Mouse (Mus musculus) left cerebral cortex, adult 2 months (tissue): ENCODE data around the gene Cnot8. TPM values are rescaled to one million over a fixed set of nuclear protein-coding genes. Genes with fewer than 3 reads are reported as not detected.
A peak's percentile ranks its signal among the peaks of the same experiment; 100 is the strongest.
"Not testable (repeated sequence)": the region's sequence is repeated elsewhere in the genome, so short reads cannot be mapped to it uniquely, and the experiment has no call there.

Experiments used
- DNase-seq, 2 experiments: peaks; one replicate each; pipeline ENCODE4 v3.0.0; 2021 to 2022; ENCODE audit warnings: low spot score in 2 of 2, mixed read lengths in 1 of 2; ENCODE audit errors: extremely low spot score in 1 of 2
- H3K27ac ChIP-seq: fragments of 200-600 bp; 2 replicates; pipeline ENCODE4 v1.8.1; 2022
- H3K4me3 ChIP-seq: fragments of 200-600 bp; 2 replicates; pipeline ENCODE4 v1.8.1; 2022
- CTCF ChIP-seq: fragments of 200-600 bp; IDR thresholded peaks from 2 replicates; pipeline ENCODE4 v1.8.1; 2022; ENCODE audit warnings: antibody characterized with exemption, mild to moderate bottlenecking, moderate library complexity
- intact Hi-C: fragments of 180-260 bp; cut with DNase I; formaldehyde crosslinking; loops from one replicate; pipeline ENCODE4 v1.15.1; 2025
- total RNA-seq, 2 experiments: library from RNA; stranded (reverse); gene quantifications; 2 replicates each; pipeline ENCODE4 v1.2.3; 2021

Cnot8 gene
- total RNA-seq, 2 experiments from 2014 or later = 50.9 to 52.2 TPM

- Histone ChIP-seq H3K27ac (no peak overlapping the region), H3K4me3 (no peak overlapping the region)
- DNase-seq = no peak
- TF ChIP-seq CTCF = no peak
- intact Hi-C loops = no loop called here
Measured at GRCm38 (mm10) chr11:58095561-58095960, 8.4 kb upstream of the Cnot8 start.

DNA sequence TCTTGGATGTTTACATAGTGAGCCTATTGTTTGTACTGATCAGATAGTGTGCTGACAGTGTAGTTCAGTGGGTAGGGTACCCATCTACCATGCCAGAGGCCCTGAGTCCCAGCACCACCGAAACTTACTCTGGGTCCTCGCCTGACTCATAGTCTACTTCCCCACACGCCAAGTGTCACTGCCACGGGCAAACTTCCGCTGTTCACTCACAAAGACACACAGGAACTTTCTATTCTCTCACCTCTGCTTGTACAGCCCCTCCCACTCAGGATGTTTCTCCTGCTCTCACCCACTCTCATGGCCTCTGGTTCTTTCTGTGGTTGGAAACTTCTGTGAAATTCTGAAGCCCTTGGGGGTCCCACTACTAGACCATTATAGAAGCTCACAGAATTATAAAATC lies 7.8 kb upstream of the Cnot8 start:
- no peak for TF ChIP-seq CTCF
- no peak for DNase-seq
- Histone ChIP-seq H3K4me3 (no peak overlapping the region), H3K27ac (no peak overlapping the region)
- intact Hi-C loops = no loop called here

DNA sequence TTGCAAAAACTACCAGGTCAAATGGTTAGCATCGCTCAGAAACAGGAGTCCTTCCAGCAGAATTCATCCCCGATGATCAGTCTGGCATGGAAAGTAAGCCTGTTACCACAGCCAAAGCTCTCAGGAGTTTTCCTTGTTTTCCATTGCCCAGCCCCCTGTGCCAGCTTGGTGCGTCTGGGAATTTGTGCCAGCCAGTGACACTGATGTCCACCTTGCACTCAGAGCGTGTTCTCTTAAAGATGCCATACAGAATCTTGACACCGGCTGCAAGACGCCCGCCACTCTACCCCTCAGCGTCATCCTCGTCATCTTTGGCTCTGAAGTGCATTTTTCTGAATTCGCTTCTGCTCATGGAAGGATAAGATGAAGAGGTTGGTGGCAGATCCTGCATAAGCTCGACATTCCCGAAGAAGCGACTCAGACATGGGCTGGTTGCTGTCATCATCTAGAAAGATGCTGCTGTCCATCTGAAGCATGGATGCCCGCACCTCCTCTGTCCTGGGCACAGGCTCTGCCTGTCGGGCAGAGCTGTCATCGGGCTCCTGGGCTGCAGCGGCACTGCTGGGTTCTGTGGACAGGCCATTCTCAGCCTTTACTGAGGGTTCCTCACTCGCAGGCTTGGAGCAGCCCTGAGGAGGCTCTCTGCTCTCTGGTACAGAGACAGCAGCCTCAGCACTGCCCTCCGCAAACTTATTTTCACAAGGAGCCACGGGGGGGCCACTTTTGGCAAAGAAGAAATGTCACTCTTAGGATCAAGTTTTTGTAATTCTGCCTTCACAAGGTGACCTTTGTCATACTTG lies 6.9 kb upstream of the Cnot8 start:
- no peak for TF ChIP-seq CTCF
- DNase-seq = no peak
- intact Hi-C loops = no loop called here
- H3K27ac ChIP-seq = no peak overlapping the region
- H3K4me3 ChIP-seq = peak overlapping the region; percentile 35

DNA sequence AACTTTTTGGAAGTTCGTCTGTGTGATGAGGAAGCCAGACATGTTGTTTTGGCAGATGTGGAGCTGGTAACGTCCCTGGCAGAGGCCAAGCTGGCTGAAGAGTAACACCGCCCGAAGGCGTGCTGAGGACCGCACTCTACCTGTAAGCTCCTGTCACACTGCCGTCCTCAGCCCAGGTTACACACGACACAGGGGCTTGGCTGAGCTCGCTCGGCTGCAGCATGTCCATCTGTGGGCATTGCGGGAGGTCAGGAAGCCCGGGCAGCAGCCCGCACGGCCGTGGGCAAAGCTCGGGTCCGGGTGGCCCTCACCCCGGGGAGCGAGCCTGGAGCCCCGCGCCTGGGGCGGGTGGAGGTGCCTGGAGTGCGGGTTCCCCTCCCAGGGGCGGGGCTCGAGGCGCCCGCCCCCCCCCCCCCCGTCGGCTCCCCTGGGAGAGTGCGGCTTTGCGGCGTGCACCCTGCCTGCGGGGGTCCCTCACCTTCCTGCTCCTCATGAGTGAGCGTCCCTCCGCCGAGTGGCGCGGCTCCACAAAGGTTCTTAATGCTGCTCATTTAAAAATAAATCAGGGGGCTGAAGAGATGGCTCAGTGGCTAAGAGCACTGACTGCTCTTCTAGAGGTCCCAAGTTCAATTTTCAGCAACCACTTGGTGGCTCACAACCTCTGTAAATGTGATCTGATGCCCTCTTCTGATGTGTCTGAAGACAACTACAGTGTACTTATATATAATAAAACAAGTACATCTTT lies 6.2 kb upstream of the Cnot8 start:
- intact Hi-C loops = loop anchor here (2.0 kb wide), 1 partner anchor 147 kb away; no protein-coding TSS in a partner anchor
- peak overlapping the region; percentile 35 for H3K4me3 ChIP-seq
- no peak for TF ChIP-seq CTCF
- H3K27ac ChIP-seq = no peak overlapping the region
- no peak for DNase-seq

- H3K27ac ChIP-seq, H3K4me3 ChIP-seq, DNase-seq: not testable (repeated sequence)
- peak; percentile 43 for TF ChIP-seq CTCF
- intact Hi-C loops = loop anchor here (2.0 kb wide), 1 partner anchor 148 kb away; no protein-coding TSS in a partner anchor
Measured at GRCm38 (mm10) chr11:58098366-58098720, 5.6 kb upstream of the Cnot8 start.

- TF ChIP-seq CTCF = no peak
- no peak for DNase-seq
- Histone ChIP-seq H3K4me3 (no peak overlapping the region), H3K27ac (no peak overlapping the region)
- intact Hi-C loops = loop anchor here (5.0 to 10.0 kb wide), 3 partner anchors 138 to 295 kb away; partner anchors contain the start of genes Sap30l and Zfp692
Measured at GRCm38 (mm10) chr11:58100006-58100405, 3.9 kb upstream of the Cnot8 start.

- Histone ChIP-seq H3K4me3 (no peak overlapping the region), H3K27ac (no peak overlapping the region)
- TF ChIP-seq CTCF = no peak
- no peak for DNase-seq
- intact Hi-C loops = loop anchor here (5.0 to 10.0 kb wide), 3 partner anchors 139 to 296 kb away; partner anchors contain the start of genes Sap30l and Zfp692
Measured at GRCm38 (mm10) chr11:58101194-58101720, 2.7 kb upstream of the Cnot8 start.

GRCm38 (mm10) chr11:58102146-58102545 lies 1.8 kb upstream of the Cnot8 start:
- DNase-seq = no peak
- Histone ChIP-seq H3K4me3 (no peak overlapping the region), H3K27ac (no peak overlapping the region)
- no peak for TF ChIP-seq CTCF
- intact Hi-C loops = loop anchor here (5.0 to 10.0 kb wide), 3 partner anchors 140 to 297 kb away; partner anchors contain the start of genes Sap30l and Zfp692

DNA sequence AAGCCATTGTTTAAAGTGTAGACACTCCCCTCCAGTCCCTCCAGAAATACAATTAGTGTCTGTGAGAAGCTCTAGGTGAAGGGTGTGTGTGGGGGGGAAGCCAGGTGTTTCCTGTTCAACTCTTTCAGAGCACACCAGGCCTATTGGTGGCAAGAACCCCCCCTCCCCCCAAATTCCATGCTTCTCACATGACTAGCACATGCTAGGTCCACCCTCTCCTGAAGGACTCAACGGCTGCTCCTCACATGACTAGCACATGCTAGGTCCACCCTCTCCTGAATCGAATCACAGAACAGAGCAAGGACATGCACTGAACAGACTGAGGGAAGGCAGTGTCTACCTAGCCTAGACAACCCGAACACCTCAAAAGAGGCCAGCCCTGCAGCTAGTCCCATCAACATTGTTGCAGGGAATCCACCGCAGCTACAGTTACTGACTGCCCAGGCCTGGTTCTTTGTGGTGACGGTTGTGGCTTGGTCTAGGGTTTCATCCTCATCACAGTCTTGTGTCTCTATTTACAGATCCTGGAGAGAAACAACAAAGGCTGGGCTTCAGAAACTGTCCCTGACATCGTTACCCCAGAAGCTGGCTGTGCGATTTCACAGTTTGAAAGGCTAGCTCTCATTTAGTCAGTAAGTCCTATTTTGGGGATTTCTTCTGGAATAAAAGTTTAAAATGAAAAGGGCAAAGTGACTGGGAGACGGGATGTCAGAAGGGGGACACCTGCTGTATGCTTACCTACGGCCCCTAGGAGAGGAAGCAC lies 1.2 kb upstream of the Cnot8 start:
- intact Hi-C loops = loop anchor here (1.0 to 10.0 kb wide), 4 partner anchors 94 to 298 kb away; partner anchors contain the start of genes Sap30l and Zfp692
- no peak overlapping the region for H3K4me3 ChIP-seq
- TF ChIP-seq CTCF = no peak
- no peak for DNase-seq
- H3K27ac ChIP-seq = no peak overlapping the region

DNA sequence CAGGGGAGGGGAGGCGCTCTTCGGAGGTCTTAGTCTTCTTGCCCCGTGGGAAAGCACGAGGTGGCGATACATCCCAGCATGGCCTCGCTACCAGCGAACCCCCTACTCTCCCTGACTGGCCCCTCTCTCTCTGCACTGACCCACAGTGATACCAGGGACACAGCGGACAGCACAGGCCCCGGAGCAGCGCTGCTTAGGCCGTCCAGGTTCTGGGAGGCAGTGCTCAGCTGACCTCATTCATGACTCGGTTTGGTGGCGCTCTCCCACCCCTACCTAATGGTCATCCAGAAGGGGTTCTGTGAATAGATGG lies 654 bp upstream of the Cnot8 start:
- peak in 1 of 2 experiments; percentile 26 for DNase-seq
- intact Hi-C loops = loop anchor here (1.0 to 10.0 kb wide), 4 partner anchors 95 to 298 kb away; partner anchors contain the start of genes Sap30l and Zfp692
- TF ChIP-seq CTCF = no peak
- Histone ChIP-seq H3K4me3 (peak overlapping the region; percentile 95), H3K27ac (peak overlapping the region; percentile 86)

- Histone ChIP-seq H3K27ac (peak overlapping the region; percentile 81), H3K4me3 (peak overlapping the region; percentile 95)
- no peak for TF ChIP-seq CTCF
- intact Hi-C loops = loop anchor here (5.0 to 10.0 kb wide), 3 partner anchors 142 to 300 kb away; partner anchors contain the start of genes Sap30l and Zfp692
- DNase-seq = no peak
Measured at GRCm38 (mm10) chr11:58104351-58104791, 418 bp downstream of the Cnot8 start.
